Mouse (Mus musculus): ENCODE data around the gene Cux1. TPM values are rescaled to one million over a fixed set of nuclear protein-coding genes. Genes with fewer than 3 reads are reported as not detected.
A peak's percentile ranks its signal among the peaks of the same experiment; 100 is the strongest.

Cux1 gene
- polyA plus RNA-seq, 1 experiment, result 126 TPM

DNA sequence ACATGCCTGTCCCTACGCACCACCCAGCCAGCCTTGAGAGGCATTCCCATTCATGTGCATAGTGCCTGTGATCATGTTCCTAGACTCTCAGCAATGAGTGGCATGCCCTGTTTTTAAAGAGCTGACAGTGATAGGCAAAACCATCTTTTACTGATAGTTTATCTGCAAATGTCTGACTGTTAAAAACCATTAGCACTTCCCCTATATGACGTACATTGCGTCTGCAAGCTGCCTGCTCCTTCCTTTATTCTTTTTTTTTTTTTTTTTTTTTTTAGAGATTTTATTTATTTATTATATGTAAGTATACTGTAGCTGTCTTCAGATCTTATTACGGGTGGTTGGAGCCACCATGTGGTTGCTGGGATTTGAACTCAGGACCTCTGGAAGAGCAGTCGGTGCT, 205.3 kb downstream of the Cux1 start:
- 95% methylated on average over 5 of the region's 5 CpGs for WGBS
- H3K27ac ChIP-seq (ENCODE audit: insufficient read depth, low read depth, low read length), result no peak overlapping the region
- DNase-seq, result no peak
- TF ChIP-seq POLR2A (IDR thresholded peaks at IDR 0.05; ENCODE audit: low read depth, low read length), result no peak
- no peak for TF ChIP-seq CTCF (conservative IDR thresholded peaks at IDR 0.05; ENCODE audit: insufficient read depth, insufficient read length, low read depth, low read length)
- no peaks in the 10 kb centered on the region for H3K4me1 ChIP-seq (ENCODE audit: control insufficient read depth, insufficient read depth, low read length)
- H3K36me3 ChIP-seq (ENCODE audit: control insufficient read depth, insufficient read depth, low read length), result peaks cover 6% of the 10 kb centered on the region; the same call in 1 of the 2 replicates
- H3K4me3 ChIP-seq (ENCODE audit: insufficient read depth, low read depth, low read length), result no peak overlapping the region
- H3K27me3 ChIP-seq (replicated peaks; ENCODE audit: control insufficient read depth, insufficient read depth, low read length), result no peaks in the 10 kb centered on the region

DNA sequence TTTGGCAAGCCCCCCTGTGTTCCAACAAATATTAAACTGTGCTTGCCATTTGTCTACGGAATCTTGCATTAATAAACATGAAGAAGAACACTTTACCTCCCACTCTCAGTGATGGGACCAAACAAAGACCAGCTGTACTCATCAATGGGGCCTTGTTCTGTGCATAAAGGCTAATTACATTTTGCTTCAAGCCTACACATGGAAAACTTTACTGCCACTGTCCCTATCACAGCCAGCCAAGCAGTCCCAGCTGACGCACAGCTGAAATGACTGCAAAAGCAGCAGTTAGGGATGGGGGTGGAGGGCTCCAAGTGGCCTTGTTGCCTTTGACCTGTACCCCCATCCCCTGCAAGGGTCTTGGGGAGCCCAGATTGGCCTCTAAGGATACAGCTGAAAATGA, 210.1 kb downstream of the Cux1 start:
- Histone ChIP-seq H3K4me1 (ENCODE audit: control insufficient read depth, insufficient read depth, low read length) (no peaks in the 10 kb centered on the region), H3K27me3 (replicated peaks; ENCODE audit: control insufficient read depth, insufficient read depth, low read length) (no peaks in the 10 kb centered on the region), H3K27ac (ENCODE audit: insufficient read depth, low read depth, low read length) (no peak overlapping the region), H3K4me3 (ENCODE audit: insufficient read depth, low read depth, low read length) (no peak overlapping the region), H3K36me3 (ENCODE audit: control insufficient read depth, insufficient read depth, low read length) (peaks cover 3% of the 10 kb centered on the region; the same call in 1 of the 2 replicates)
- no peak for DNase-seq
- no peak for TF ChIP-seq CTCF (conservative IDR thresholded peaks at IDR 0.05; ENCODE audit: insufficient read depth, insufficient read length, low read depth, low read length)
- no peak for TF ChIP-seq POLR2A (IDR thresholded peaks at IDR 0.05; ENCODE audit: low read depth, low read length)
- WGBS, result 77% methylated on average over 2 of the region's 2 CpGs

DNA sequence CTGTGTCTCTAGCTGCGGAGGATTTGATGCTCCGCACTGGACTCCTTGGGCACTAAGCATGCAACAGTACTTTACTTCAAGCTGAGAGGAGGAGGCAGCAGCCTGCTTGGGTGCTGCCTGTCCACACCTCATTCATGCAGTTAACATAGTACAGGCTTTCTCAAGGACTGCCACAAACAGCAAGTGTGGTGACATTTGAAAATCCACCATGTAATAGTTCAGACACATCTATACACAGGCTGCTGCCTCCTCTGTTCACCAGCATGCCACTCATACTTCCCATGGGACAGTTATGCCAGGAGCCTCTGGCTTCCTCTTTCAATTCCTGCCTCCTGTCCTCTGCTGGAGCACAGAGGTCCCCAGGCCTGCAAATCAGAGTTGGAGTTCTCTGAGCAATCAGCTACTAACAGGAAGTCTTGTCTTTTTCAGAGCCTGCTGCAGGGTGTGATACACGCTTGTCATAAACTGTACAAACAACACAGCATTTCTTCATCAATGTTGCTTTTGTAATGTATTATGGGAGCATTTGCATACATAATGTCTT, 211.6 kb downstream of the Cux1 start:
- no peaks in the 10 kb centered on the region; the same call in 1 of the 2 replicates for H3K36me3 ChIP-seq (ENCODE audit: control insufficient read depth, insufficient read depth, low read length)
- no peak for TF ChIP-seq POLR2A (IDR thresholded peaks at IDR 0.05; ENCODE audit: low read depth, low read length)
- no peak for TF ChIP-seq CTCF (conservative IDR thresholded peaks at IDR 0.05; ENCODE audit: insufficient read depth, insufficient read length, low read depth, low read length)
- H3K4me3 ChIP-seq (ENCODE audit: insufficient read depth, low read depth, low read length), result no peak overlapping the region
- no peaks in the 10 kb centered on the region for H3K4me1 ChIP-seq (ENCODE audit: control insufficient read depth, insufficient read depth, low read length)
- H3K27me3 ChIP-seq (replicated peaks; ENCODE audit: control insufficient read depth, insufficient read depth, low read length), result no peaks in the 10 kb centered on the region
- WGBS, result 82% methylated on average over 3 of the region's 3 CpGs
- no peak overlapping the region for H3K27ac ChIP-seq (ENCODE audit: insufficient read depth, low read depth, low read length)
- peak; percentile 19 for DNase-seq

DNA sequence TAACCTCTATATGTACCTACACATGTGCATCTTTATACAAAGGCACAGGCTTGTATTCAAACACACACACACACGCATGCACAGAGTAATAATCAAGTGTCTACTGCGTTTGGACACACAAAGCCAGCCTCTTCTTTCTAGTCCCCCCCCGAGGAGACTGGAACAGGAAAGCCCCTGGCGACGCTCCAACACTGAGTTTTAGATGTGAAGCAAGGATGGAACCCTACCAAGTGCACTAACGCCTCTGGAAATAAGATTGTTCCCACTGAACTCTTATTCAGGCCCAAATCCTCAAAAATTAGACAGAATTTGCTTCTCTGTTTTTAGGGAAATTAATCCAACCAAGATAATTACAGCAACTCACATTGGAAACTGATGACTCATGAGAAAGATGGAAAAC, 212.6 kb downstream of the Cux1 start:
- DNase-seq, result peak; percentile 39
- H3K4me3 ChIP-seq (ENCODE audit: insufficient read depth, low read depth, low read length), result no peak overlapping the region
- H3K27me3 ChIP-seq (replicated peaks; ENCODE audit: control insufficient read depth, insufficient read depth, low read length), result no peaks in the 10 kb centered on the region
- no peaks in the 10 kb centered on the region for H3K4me1 ChIP-seq (ENCODE audit: control insufficient read depth, insufficient read depth, low read length)
- H3K27ac ChIP-seq (ENCODE audit: insufficient read depth, low read depth, low read length), result no peak overlapping the region
- no peaks in the 10 kb centered on the region for H3K36me3 ChIP-seq (ENCODE audit: control insufficient read depth, insufficient read depth, low read length)
- 66% methylated on average over 6 of the region's 6 CpGs for WGBS
- TF ChIP-seq CTCF (conservative IDR thresholded peaks at IDR 0.05; ENCODE audit: insufficient read depth, insufficient read length, low read depth, low read length) (no peak), POLR2A (IDR thresholded peaks at IDR 0.05; ENCODE audit: low read depth, low read length) (no peak)

DNA sequence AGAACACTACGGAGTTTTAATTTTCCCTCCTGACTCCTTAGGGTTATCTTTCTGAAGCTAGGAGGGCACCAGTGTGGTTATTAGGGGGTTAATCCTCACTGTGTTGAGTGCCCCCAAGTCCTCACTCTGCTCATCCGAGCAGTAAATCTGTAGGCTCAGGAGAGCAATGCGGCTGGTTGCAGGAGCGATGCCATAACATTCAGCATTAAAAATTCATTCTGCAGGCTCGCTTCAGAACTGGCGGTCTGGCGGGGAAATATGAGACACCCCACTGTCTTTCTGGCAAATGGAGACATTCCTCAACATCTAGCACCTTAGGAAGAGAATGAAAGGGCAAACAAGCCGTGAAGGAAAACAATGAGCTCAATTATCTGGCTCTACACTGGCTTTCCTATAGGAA, 214.2 kb downstream of the Cux1 start:
- 65% methylated on average over 8 of the region's 8 CpGs for WGBS
- Histone ChIP-seq H3K4me1 (ENCODE audit: control insufficient read depth, insufficient read depth, low read length) (no peaks in the 10 kb centered on the region), H3K4me3 (ENCODE audit: insufficient read depth, low read depth, low read length) (no peak overlapping the region), H3K27me3 (replicated peaks; ENCODE audit: control insufficient read depth, insufficient read depth, low read length) (no peaks in the 10 kb centered on the region), H3K27ac (ENCODE audit: insufficient read depth, low read depth, low read length) (no peak overlapping the region), H3K36me3 (ENCODE audit: control insufficient read depth, insufficient read depth, low read length) (no peaks in the 10 kb centered on the region)
- no peak for DNase-seq
- TF ChIP-seq CTCF (conservative IDR thresholded peaks at IDR 0.05; ENCODE audit: insufficient read depth, insufficient read length, low read depth, low read length) (no peak), POLR2A (IDR thresholded peaks at IDR 0.05; ENCODE audit: low read depth, low read length) (no peak)

DNA sequence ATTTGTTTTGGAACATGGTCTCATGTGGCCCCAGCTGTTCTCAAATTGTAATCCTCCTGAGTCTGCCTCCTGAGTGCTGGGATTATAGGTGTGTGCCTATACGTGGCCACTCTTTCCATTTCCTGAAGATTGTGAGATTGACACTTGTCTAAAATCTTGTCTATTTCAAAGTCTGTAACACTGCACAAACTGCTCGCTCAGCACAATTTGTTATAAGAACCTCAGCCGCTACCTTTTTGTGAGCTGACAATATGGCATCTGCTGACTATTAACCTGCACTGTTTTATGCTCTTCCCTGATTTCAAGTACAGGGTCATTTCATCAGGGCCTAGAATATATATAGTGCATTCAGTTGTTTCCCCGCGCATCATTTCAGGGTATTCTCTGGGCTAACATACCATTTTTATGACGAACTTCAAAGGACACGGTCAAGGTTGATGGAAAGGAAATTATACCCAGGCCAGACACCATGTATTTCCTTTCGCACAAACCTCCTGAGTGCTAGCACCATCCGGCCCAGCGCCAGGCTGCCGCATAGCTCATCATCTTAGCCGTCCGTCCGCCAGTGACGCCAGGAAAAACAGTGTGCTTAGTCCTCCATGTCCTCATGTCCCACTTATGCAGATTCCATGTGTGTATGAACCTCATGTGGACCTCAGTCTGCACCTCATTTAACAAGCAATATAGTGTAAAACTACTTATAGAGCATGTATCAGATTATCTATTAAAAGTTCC, 224.0 kb downstream of the Cux1 start:
- H3K27me3 ChIP-seq (replicated peaks; ENCODE audit: control insufficient read depth, insufficient read depth, low read length), result no peaks in the 10 kb centered on the region
- WGBS, result 76% methylated on average over 15 of the region's 15 CpGs
- DNase-seq, result peak; percentile 30
- H3K36me3 ChIP-seq (ENCODE audit: control insufficient read depth, insufficient read depth, low read length), result peaks cover 2% of the 10 kb centered on the region; the same call in 1 of the 2 replicates
- no peak overlapping the region for H3K27ac ChIP-seq (ENCODE audit: insufficient read depth, low read depth, low read length)
- H3K4me1 ChIP-seq (ENCODE audit: control insufficient read depth, insufficient read depth, low read length), result no peaks in the 10 kb centered on the region
- no peak for TF ChIP-seq CTCF (conservative IDR thresholded peaks at IDR 0.05; ENCODE audit: insufficient read depth, insufficient read length, low read depth, low read length)
- TF ChIP-seq POLR2A (IDR thresholded peaks at IDR 0.05; ENCODE audit: low read depth, low read length), result no peak
- no peak overlapping the region for H3K4me3 ChIP-seq (ENCODE audit: insufficient read depth, low read depth, low read length)

DNA sequence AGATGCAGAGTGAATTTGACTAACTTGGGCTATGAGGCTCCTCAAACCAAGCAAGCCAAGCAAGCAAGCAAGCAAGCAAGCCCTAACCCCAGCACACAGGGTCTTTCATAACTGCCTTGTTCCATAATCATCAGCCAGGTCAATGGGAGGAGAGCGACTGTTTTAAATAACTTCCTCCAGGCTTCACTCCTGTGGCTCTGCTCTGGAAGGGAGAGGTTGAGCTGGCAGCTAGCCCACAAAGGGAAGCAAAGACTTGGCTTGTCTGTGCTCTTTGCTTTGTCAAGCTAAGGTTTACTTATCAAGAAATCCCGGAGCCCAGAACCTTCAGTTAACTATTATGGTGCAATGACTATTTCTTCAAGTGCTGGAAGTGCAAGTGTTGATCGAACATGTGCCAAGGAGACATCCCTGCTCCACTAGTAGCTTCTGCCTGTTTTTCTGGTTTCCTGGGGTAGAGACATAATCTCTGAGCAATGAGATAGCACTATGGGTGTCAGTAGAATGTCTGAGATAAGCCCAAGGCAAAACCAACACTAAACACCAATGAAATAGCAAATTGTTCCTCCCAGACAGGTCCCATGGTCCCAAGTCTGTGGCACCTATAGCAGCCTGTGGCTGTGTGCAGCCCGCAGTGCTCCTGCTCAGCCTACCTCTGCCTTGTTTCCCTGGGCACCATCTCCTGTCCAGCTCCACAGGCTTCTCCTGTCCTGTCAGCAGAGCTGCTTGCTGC, 230.3 kb downstream of the Cux1 start:
- Histone ChIP-seq H3K4me3 (ENCODE audit: insufficient read depth, low read depth, low read length) (no peak overlapping the region), H3K27me3 (replicated peaks; ENCODE audit: control insufficient read depth, insufficient read depth, low read length) (no peaks in the 10 kb centered on the region), H3K36me3 (ENCODE audit: control insufficient read depth, insufficient read depth, low read length) (peaks cover 5% of the 10 kb centered on the region; the same call in 1 of the 2 replicates), H3K27ac (ENCODE audit: insufficient read depth, low read depth, low read length) (no peak overlapping the region), H3K4me1 (ENCODE audit: control insufficient read depth, insufficient read depth, low read length) (no peaks in the 10 kb centered on the region; the same call in 1 of the 2 replicates)
- peak; percentile 22 for DNase-seq
- TF ChIP-seq POLR2A (IDR thresholded peaks at IDR 0.05; ENCODE audit: low read depth, low read length) (no peak), CTCF (conservative IDR thresholded peaks at IDR 0.05; ENCODE audit: insufficient read depth, insufficient read length, low read depth, low read length) (no peak)
- 58% methylated on average over 4 of the region's 4 CpGs for WGBS
